Mouse (Mus musculus) intestine, embryonic 14.5 days (tissue): Measurements from ENCODE around the gene Atg101. TPM values are rescaled to one million over a fixed set of nuclear protein-coding genes. Genes with fewer than 3 reads are reported as not detected.

ENCODE experiments used
- ATAC-seq: fragments of 200-750 bp; cut with Nextera tagmentation; replicated peaks from 2 replicates; pipeline ENCODE4 v1.8.0; 2017; ENCODE audit warnings: low read depth, moderate number of reproducible peaks, moderate TSS enrichment, moderate library complexity; ENCODE audit not compliant: low FRiP score, low TSS enrichment
- DNase-seq: peaks from one replicate; pipeline ENCODE4 v3.0.0-alpha.2; 2018; ENCODE audit warnings: low spot score
- H3K27ac ChIP-seq: fragments of 300-500 bp; sonication (generic); 2 replicates; pipeline ENCODE4 v1.5.1; 2014; ENCODE audit warnings: low read depth, mild to moderate bottlenecking, control low read depth
- H3K27me3 ChIP-seq: fragments of 300-500 bp; sonication (generic); replicated peaks from 2 replicates; pipeline ENCODE4 v1.6.1; 2014; ENCODE audit warnings: low read length, control low read depth; ENCODE audit not compliant: control insufficient read depth, insufficient read depth
- H3K36me3 ChIP-seq: fragments of 300-500 bp; sonication (generic); 2 replicates; pipeline ENCODE4 v1.6.1; 2014; ENCODE audit warnings: low read length, control low read depth; ENCODE audit not compliant: control insufficient read depth, insufficient read depth
- H3K4me1 ChIP-seq: fragments of 300-500 bp; sonication (generic); replicated peaks from 2 replicates; pipeline ENCODE4 v1.6.1; 2014; ENCODE audit warnings: low read length, control low read depth, mixed read lengths; ENCODE audit not compliant: control insufficient read depth, insufficient read depth
- H3K4me2 ChIP-seq: fragments of 300-500 bp; sonication (generic); 2 replicates; pipeline ENCODE4 v1.6.1; 2014; ENCODE audit warnings: low read length
- H3K4me3 ChIP-seq: fragments of 300-500 bp; sonication (generic); 2 replicates; pipeline ENCODE4 v1.5.1; 2014; ENCODE audit warnings: low read depth, low read length, control low read depth, mixed read lengths
- H3K9ac ChIP-seq: fragments of 300-500 bp; sonication (generic); 2 replicates; pipeline ENCODE4 v1.6.1; 2014; ENCODE audit warnings: mild to moderate bottlenecking, low read length
- H3K9me3 ChIP-seq: fragments of 300-500 bp; sonication (generic); 2 replicates; pipeline ENCODE4 v1.6.1; 2016; ENCODE audit warnings: low read length, control low read depth; ENCODE audit not compliant: control insufficient read depth
- WGBS: fragments of 180-500 bp; shearing (Covaris S2); extraction: QIAGEN DNeasy Blood & Tissue Kit; methylation state at CpG from one replicate; pipeline ENCODE4 v1.1.7; 2014; 5-methylcytosine and 5-hydroxymethylcytosine counted together
- polyA plus RNA-seq: library from polyadenylated mRNA; unstranded; fragments of >200 nt; fragmentation: Nextera tagmentation; extraction: Ambion mirVana; gene quantifications from 2 replicates; pipeline ENCODE4 v1.2.1, GENCODE M21; 2014

Atg101 gene
- polyA plus RNA-seq, 1 experiment from 2014 or later: 67.1 TPM

DNA sequence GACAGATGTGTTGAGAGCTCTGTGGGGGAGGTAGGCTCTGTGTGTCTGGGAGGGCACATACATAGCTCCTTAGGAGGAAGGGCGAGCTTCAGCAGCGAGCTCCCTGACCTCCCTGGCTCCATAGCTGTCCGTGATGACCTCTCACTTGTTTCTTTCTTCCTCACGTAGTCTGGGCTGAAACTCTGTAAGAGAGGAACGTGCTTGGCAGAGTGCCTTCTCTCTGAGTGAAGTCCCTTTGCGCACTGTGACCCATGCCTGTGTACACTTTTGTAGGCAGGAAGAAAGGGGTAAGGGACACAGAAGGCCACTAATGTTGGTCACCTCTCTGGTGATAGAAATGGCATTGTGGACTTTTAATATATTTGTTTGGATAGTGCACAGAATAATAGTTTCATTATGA lies 3.3 kb downstream of the Atg101 start:
- 94% methylated on average over 6 of the region's 6 CpGs for WGBS
- Histone ChIP-seq H3K4me2 (no peak overlapping the region), H3K4me3 (no peak overlapping the region), H3K9me3 (no peaks in the 10 kb centered on the region), H3K9ac (no peak overlapping the region), H3K27ac (no peak overlapping the region), H3K36me3 (peaks cover 58% of the 10 kb centered on the region), H3K4me1 (peaks cover 11% of the 10 kb centered on the region), H3K27me3 (no peaks in the 10 kb centered on the region)
- DNase-seq (no peak), ATAC-seq (no peak)

DNA sequence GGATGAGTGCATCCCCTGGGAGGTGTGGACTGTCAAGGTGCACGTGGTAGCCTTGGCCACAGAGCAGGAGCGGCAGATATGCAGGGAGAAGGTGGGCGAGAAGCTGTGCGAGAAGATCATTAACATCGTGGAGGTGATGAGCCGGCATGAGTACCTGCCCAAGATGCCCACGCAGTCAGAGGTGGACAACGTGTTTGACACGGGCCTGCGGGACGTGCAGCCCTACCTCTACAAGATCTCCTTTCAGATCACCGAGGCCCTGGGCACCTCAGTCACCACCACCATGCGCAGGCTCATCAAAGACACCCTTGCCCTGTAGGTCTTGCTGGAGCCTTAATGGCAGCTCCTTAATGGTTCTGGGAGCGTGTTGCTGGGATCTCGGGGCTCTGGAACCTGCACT lies 6.3 kb downstream of the Atg101 start:
- H3K9ac ChIP-seq: no peak overlapping the region
- DNase-seq: no peak
- H3K4me2 ChIP-seq: no peak overlapping the region
- no peak for ATAC-seq
- H3K27ac ChIP-seq: no peak overlapping the region
- H3K4me3 ChIP-seq: no peak overlapping the region
- H3K27me3 ChIP-seq: no peaks in the 10 kb centered on the region
- peaks cover 58% of the 10 kb centered on the region for H3K36me3 ChIP-seq
- H3K9me3 ChIP-seq: no peaks in the 10 kb centered on the region
- WGBS: 93% methylated on average over 15 of the region's 15 CpGs
- peaks cover 25% of the 10 kb centered on the region for H3K4me1 ChIP-seq

DNA sequence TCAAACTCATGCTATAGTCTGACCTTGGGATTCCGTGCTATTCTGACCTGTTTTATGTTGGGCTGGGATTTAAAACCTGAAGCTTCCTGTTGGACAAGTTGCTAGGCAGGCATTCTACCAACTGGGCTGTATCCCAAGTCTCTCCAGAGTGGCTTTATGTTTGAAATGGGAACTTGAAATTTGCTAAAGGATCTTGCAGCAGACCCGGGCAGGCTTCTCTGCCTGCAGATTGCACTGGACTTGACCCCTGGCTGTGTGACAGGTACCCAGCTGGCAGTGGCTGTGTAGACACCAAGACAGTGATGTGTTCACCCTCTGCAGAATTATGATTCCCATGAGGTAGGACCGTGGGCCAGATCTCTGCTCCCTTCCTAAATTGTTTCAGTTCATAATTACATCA lies 7.9 kb downstream of the Atg101 start:
- 81% methylated on average over 3 of the region's 3 CpGs for WGBS

DNA sequence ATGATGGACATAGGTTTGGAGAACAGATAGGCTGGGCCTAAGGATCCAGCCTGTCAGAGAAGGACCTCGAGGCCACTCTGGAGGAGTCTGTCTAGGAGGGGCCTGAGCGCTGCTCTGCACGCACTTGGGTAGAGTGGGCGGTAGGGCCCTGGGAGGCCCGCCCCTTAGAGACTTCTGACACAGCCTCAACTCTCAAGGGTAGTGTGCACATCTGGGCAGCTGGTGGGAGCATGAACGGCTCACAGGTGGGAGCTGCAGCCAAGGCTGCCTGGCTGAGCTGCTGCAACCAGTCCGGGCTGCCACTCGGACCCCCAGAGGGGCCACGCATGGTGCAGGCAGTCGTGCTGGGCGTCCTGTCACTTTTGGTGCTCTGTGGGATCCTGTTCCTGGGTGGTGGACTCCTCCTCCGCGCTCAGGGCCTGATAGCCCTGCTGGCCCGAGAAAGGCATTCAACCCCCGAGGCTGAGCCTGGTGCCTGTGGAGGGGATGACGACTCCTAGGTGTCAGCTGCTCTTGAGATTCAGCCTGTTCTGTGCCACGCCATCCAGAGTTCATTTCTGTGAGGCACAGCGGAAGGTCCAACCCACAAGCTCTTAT lies 9.1 kb downstream of the Atg101 start, which contains the start of gene 6030408B16Rik:
TSS of gene 6030408B16Rik (plus strand) at position 188 of the 597 bp plus-strand sequence.
- Histone ChIP-seq H3K4me3 (peak within 1 kb of the TSS; percentile 23), H3K9me3 (no peaks in the 10 kb centered on the region), H3K27me3 (no peaks in the 10 kb centered on the region), H3K4me1 (peaks cover 23% of the 10 kb centered on the region), H3K4me2 (peak within 1 kb of the TSS; percentile 43), H3K36me3 (peaks cover 38% of the 10 kb centered on the region), H3K27ac (peak within 1 kb of the TSS; percentile 84), H3K9ac (peak within 1 kb of the TSS; percentile 32; the same call in 1 of the 2 replicates)
- ATAC-seq: no peak
- 48% methylated on average over 18 of the region's 18 CpGs for whole genome bisulfite sequencing
- no peak for DNase-seq

More for the DNA sequence above, 7.9 kb downstream of the Atg101 start:
- DNase-seq: no peak
- ATAC-seq: no peak
- no peak overlapping the region for H3K4me3 ChIP-seq
- no peaks in the 10 kb centered on the region for H3K9me3 ChIP-seq
- peaks cover 49% of the 10 kb centered on the region for H3K36me3 ChIP-seq
- no peak overlapping the region for H3K9ac ChIP-seq
- H3K27me3 ChIP-seq: no peaks in the 10 kb centered on the region
- H3K27ac ChIP-seq: no peak overlapping the region
- no peak overlapping the region for H3K4me2 ChIP-seq
- peaks cover 23% of the 10 kb centered on the region for H3K4me1 ChIP-seq

- Histone ChIP-seq H3K9ac (peak overlapping the region; percentile 32), H3K27me3 (no peaks in the 10 kb centered on the region), H3K9me3 (no peaks in the 10 kb centered on the region), H3K4me2 (peak overlapping the region; percentile 43), H3K27ac (peak overlapping the region; percentile 84), H3K4me1 (peaks cover 28% of the 10 kb centered on the region), H3K4me3 (peak overlapping the region; percentile 23), H3K36me3 (peaks cover 27% of the 10 kb centered on the region)
- DNase-seq: peak; percentile 73
- ATAC-seq: peak; percentile 47
- WGBS: 41% methylated on average over 16 of the region's 16 CpGs
Measured at GRCm38 (mm10) chr15:101294028-101294894, 10.2 kb downstream of the Atg101 start.

DNA sequence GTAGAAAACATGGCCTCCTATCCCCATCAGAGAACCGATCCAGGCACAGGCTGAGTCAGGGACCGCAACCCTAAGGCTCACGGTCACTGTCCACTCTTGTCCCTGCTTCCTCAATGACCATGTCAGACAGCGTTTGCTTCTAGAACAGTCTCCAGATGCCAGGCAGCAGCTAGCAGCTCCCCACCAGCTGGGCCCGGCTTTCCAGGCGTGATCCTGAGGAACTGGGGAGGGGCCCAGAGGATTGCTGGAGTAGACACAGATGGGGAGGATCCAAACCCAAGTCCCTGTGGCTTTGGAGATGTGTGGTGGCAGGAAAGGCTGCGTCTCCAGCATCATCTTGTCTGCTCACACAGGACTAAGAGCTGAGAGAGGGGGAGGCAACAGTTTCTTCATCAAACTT lies 11.0 kb downstream of the Atg101 start:
- Histone ChIP-seq H3K27ac (peak overlapping the region; percentile 84), H3K9me3 (no peaks in the 10 kb centered on the region), H3K4me2 (0 out of 2 replicates have a peak overlapping the region, but pooled peaks have one; percentile 43), H3K9ac (no peak overlapping the region), H3K4me1 (peaks cover 28% of the 10 kb centered on the region), H3K27me3 (no peaks in the 10 kb centered on the region), H3K4me3 (no peak overlapping the region), H3K36me3 (peaks cover 18% of the 10 kb centered on the region)
- no peak for DNase-seq
- ATAC-seq: no peak
- WGBS: 57% methylated on average over 7 of the region's 7 CpGs

DNA sequence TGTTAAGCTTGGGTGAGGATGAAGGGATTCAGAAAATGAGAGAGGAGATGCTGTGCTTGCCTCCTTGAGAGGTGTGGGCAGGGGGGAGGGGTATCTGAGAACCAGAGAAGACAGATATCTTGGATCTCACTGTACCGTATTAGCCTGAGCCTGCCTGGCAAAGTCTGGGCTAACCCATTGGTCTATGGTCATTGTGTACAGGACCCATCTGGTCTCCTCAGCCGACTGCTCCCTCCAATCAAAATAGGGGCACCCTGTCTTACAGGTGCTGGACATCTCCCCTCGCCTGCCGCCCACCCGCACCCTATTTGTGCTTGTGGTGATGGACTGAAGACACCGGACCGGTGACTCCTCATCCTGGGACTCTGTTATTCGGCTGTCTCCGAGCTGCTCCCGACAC lies 11.5 kb downstream of the Atg101 start:
- no peak for ATAC-seq
- no peak overlapping the region for H3K9ac ChIP-seq
- WGBS: 92% methylated on average over 10 of the region's 10 CpGs

DNA sequence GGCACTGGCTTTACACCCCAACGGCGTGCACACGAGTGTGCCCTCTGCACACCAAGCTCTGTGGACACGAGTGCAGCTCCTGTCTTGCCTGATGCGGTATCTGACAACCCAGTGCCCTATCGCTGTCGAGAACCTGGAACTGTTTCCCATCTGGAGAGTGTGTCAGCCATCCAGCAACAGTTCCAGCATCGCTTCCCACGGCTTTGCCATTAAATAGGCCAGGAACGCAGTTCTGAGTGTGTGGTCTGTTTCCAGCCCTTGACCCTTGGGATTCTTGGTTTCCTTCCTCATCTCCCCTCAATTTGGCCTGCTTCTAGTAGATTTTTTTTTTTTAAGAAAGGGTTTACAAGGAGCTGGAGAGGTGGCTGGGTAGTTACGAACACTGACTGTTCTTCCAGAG lies 12.0 kb downstream of the Atg101 start:
- Histone ChIP-seq H3K9me3 (no peaks in the 10 kb centered on the region), H3K27me3 (no peaks in the 10 kb centered on the region), H3K4me2 (no peak overlapping the region), H3K27ac (no peak overlapping the region), H3K36me3 (peaks cover 8% of the 10 kb centered on the region), H3K4me1 (peaks cover 28% of the 10 kb centered on the region), H3K4me3 (no peak overlapping the region), H3K9ac (no peak overlapping the region)
- ATAC-seq: no peak
- no peak for DNase-seq
- 70% methylated on average over 11 of the region's 11 CpGs for WGBS

More for the DNA sequence above, 11.5 kb downstream of the Atg101 start:
- peaks cover 28% of the 10 kb centered on the region for H3K4me1 ChIP-seq
- no peak overlapping the region for H3K4me3 ChIP-seq
- no peak overlapping the region for H3K4me2 ChIP-seq
- no peak overlapping the region for H3K27ac ChIP-seq
- no peaks in the 10 kb centered on the region for H3K27me3 ChIP-seq
- peaks cover 13% of the 10 kb centered on the region for H3K36me3 ChIP-seq
- DNase-seq: no peak
- H3K9me3 ChIP-seq: no peaks in the 10 kb centered on the region
